Mouse (Mus musculus): ENCODE results near the gene Gatc.

GRCm38 (mm10) chr5:115358872-115359271, 17.9 kb upstream of the Gatc start:
- TF ChIP-seq CTCF (conservative IDR thresholded peaks at IDR 0.05; ENCODE audit: low read length) (peak; percentile 99), POU5F1 (IDR thresholded peaks at IDR 0.05; ENCODE audit: borderline replicate concordance, low read length) (no peak), NANOG (IDR thresholded peaks at IDR 0.05; ENCODE audit: borderline replicate concordance, low read length) (no peak)
